Mouse (Mus musculus) pancreas, adult 10 weeks (tissue): ENCODE results near the gene Noxa1. TPM values are rescaled to one million over a fixed set of nuclear protein-coding genes. Genes with fewer than 3 reads are reported as not detected.

Experiments used
- polyA plus RNA-seq: library from polyadenylated mRNA; stranded (reverse); fragments of 350-450 nt; fragmentation: Illumina TruSeq; extraction: RNeasy Lipid Tissue Mini Kit (QIAGEN cat#74804); gene quantifications from one replicate; pipeline ENCODE4 v1.2.3, GENCODE M21; 2015; ENCODE audit warnings: low read depth, low replicate concordance; ENCODE audit not compliant: insufficient read depth

Noxa1 gene
- not detected for polyA plus RNA-seq

GRCm38 (mm10) chr2:25095109-25095850, at the start of gene Noxa1:
Noxa1 (minus strand) TSS chr2:25095149.

GRCm38 (mm10) chr2:25080076-25080475, 14.9 kb downstream of the Noxa1 start, which contains the start of gene Entpd8:
Entpd8 (plus strand) TSS chr2:25080304.

DNA sequence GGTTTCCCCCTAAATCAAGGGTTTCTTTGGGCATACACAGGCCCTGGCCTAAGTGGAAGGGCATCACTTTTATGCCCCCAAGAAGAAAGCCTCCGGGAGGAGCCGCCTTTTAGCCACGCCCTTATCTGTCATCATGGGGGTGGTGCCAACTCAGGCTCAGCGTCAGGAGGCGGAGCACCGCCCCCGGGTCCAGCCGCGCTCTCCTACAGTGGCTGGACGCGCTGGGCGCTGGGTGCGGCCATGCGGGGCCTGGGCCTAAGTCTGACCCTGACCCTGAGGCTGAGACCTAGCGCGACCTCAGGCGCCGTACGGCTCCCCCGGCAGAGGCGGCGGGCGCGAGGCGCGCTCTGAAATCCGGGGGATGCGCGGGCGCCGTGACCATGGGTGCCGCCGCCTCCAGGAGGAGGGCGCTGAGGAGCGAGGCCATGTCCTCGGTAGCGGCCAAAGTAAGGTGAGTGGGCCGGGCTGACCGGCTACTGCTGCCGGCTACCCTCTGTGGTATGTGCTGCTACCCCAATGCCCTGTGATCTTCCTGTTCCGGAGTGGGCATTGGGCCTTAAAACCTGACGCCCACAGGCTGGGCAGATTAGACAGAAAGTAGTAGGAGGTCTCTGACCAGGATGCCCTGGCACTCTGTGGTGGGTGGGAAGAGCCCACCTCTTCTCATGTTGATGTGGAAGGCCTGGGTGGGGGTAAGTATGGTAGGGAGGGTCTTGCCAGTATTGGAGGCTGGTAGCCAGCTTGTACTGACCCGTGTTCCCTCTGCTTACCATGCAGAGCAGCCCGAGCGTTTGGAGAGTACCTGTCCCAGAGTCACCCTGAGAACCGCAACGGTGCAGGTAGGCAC, 40.5 kb downstream of the Noxa1 start, which contains the start of gene Nsmf:
Nsmf (plus strand) TSS at position 135 of the 847 bp plus-strand sequence.

Other genes with a start within 250 kb of the Noxa1 start
- gene Ehmt1, start 175.5 kb downstream of the Noxa1 start, polyA plus RNA-seq: 9.9 TPM
- 12.7 TPM for gene Arrdc1, start 159.9 kb downstream of the Noxa1 start, polyA plus RNA-seq
- 1.6 TPM for gene Zmynd19, start 145.4 kb downstream of the Noxa1 start, polyA plus RNA-seq
- gene Dph7, start 132.7 kb downstream of the Noxa1 start, polyA plus RNA-seq: 4.7 TPM
- 8.3 TPM for gene Mrpl41, start 120.1 kb downstream of the Noxa1 start, polyA plus RNA-seq
- 12.8 TPM for gene Pnpla7, start 119.1 kb downstream of the Noxa1 start, polyA plus RNA-seq
- 18.6 TPM for gene Nsmf, start 40.8 kb downstream of the Noxa1 start, polyA plus RNA-seq
- gene Entpd8, start 14.8 kb downstream of the Noxa1 start, polyA plus RNA-seq: not detected
- 5.7 TPM for gene Nrarp, start 85.6 kb upstream of the Noxa1 start, polyA plus RNA-seq
- 4.7 TPM for gene Tor4a, start 101.7 kb upstream of the Noxa1 start, polyA plus RNA-seq
- 17.7 TPM for gene Nelfb, start 116.3 kb upstream of the Noxa1 start, polyA plus RNA-seq
- not detected for gene Stpg3, start 119.5 kb upstream of the Noxa1 start, polyA plus RNA-seq
- gene Fam166a, start 123.6 kb upstream of the Noxa1 start, polyA plus RNA-seq: not detected
- gene Tubb4b, start 129.6 kb upstream of the Noxa1 start, polyA plus RNA-seq: 52.2 TPM
- gene Slc34a3, start 139.2 kb upstream of the Noxa1 start, polyA plus RNA-seq: not detected
- not detected for gene Rnf224, start 141.6 kb upstream of the Noxa1 start, polyA plus RNA-seq
- gene Rnf208, start 147.1 kb upstream of the Noxa1 start, polyA plus RNA-seq: 2.2 TPM
- gene Cysrt1, start 147.3 kb upstream of the Noxa1 start, polyA plus RNA-seq: not detected
- gene AL732309.1, start 151.7 kb upstream of the Noxa1 start, polyA plus RNA-seq: 8.3 TPM
- gene Tmem203, start 160.3 kb upstream of the Noxa1 start, polyA plus RNA-seq: 6.4 TPM
- 1.3 TPM for gene Tprn, start 167.5 kb upstream of the Noxa1 start, polyA plus RNA-seq
- 14.8 TPM for gene Ssna1, start 177.3 kb upstream of the Noxa1 start, polyA plus RNA-seq
- gene Anapc2, start 177.3 kb upstream of the Noxa1 start, polyA plus RNA-seq: 14.2 TPM
- gene Tmem210, start 193.0 kb upstream of the Noxa1 start, polyA plus RNA-seq: not detected
- gene Lrrc26, start 194.8 kb upstream of the Noxa1 start, polyA plus RNA-seq: not detected
- gene Grin1, start 224.0 kb upstream of the Noxa1 start, polyA plus RNA-seq: 1.8 TPM
- gene Man1b1, start 237.2 kb upstream of the Noxa1 start, polyA plus RNA-seq: 12.2 TPM